Mouse (Mus musculus) retina, adult 2 months (tissue): Measurements from ENCODE around the gene Psg20.
"Not testable (repeated sequence)": the region's sequence is repeated elsewhere in the genome, so short reads cannot be mapped to it uniquely, and the experiment has no call there.

Source experiments
- DNase-seq: peaks from one replicate; pipeline ENCODE4 v3.0.0-alpha.2; 2012; ENCODE audit warnings: low read depth, low spot score

Gene Psg20

DNA sequence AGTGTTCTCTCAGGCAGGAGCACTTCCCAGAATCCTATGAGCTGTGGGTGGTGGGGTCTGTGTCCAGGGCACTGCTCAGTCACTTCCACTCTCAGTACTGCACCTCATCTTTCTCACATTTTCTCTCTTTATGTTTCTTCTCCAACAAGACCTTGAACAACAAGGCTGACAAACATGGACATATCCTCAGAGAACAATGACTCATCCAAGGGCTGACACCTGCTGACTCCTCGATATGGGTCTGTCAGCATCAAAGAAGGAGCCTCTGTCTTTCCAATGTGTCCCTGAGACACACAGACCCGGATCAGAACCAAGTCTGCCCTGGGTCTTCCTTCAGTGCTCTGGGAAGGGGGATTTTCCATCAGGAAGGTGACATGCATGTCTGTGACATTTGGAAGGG lies at the start of gene Psg20:
TSS of gene Psg20 (minus strand) at position 101 of the 400 bp plus-strand sequence.
- DNase-seq, result no peak

DNA sequence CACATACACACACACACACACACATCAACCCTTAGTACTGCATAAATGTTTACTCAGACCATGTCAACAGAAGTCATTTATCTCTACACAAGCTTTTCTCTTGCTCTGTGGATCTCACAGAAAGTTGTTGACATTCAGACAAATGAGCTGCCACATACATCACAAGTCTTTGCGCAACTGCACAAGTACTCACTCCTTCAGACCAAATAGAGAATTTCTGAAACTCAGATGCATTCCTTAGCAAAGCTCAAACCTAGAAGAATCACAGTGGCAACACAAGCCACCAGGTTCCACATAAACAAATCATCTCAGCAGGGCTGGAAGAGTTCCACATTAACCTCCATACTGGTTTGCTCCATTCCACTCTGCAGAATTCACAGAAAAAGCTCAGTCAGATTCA lies 48.5 kb upstream of the Psg20 start:
- no peak for DNase-seq

DNA sequence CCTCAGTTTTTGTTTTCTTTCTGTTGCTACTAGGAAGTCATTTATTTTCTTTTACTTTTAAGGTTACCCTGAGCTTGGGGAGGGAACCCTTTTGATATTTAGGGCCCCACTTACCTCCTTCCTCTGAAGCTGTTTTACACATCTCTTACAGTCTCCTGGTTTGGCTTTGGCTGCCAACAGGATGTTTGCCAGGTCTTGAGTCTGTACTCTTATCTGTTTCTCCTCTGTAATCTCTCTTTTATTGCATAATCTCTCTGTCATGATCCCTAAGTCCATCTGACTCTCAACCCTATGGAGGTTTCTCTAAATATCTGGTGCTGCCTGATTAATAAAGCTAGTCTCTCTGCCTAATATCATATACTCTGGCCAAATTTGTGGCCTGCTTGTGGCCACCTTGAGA lies 47.1 kb upstream of the Psg20 start:
- no peak for DNase-seq

DNA sequence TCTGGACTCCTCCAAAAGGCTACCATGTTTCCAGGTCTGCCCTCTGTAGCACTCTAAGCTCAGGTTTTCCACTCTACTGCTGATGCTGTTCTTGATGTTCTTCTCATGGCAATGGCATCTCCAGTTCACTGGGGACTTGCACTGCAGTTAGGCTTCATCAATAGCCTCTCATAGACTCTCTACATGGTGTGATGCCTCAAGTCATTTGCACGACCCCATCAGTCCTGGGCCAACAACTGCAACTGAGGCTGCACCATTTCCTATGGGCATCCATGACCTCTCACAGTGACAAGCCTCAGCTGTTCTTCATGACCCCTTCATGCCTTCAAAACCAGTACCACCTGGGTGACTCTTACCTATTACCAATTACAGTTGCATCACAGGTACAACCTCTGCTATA lies 42.4 kb upstream of the Psg20 start:
- DNase-seq, result no peak

DNA sequence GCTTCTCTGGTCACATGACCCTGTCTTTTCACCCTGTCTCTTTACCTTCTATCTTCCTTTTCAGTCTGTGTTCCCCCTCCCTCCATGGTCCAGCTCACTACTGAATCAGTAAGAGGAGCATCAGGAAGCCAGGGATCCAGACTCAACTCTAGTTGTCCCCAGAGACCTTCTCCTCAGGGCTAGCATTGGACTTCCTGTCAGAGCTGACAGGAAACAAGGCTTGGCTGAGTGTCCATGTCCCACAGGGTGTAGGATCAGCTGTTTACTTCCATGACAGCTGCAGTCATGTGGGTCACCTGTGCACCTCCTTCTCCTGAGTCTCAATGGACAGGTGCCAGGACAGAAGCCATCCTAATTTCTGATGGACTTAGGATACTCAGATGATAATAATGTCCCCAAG lies 39.9 kb upstream of the Psg20 start:
- DNase-seq, result not testable (repeated sequence)

DNA sequence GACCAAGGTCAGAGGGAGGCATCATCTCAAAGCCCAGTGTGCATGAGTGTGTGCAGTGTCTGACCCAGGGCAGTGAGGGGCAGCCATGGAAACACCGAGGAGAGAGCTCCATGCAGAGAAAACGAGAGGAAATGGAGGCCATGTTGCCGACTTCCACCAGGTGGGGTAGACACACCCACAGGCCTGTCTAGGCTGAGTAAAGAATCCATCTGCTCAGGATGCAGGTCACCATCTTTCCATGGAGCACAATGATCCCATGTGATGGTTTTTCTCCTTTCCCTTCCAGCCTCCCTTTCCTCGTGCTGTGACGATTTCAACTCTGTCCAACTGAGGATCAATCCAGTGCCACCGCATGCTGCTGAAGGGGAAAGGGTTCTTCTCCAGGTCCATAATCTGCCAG lies 38.0 kb upstream of the Psg20 start:
- no peak for DNase-seq

DNA sequence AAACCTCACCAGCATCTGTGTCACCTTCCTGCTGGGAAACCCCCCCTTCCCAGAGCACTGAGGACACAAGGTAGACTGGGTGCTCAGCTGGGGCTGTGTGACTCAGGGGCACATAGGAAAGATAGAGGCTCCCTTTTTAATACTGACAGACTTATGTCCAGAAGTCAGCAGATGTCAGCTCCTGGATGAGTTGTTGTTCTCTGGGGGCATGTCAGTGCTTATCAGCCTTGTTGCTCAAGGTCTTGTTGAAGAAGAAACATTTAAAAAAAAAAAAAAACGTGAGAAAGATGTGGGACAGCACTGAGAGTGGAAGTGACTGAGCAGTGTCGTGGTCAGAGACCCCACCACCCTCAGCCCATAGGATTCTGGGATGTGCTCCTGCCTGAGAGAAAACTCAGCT lies 31.8 kb upstream of the Psg20 start, which contains the start of gene Psg22:
TSS of gene Psg22 (plus strand) at position 301 of the 400 bp plus-strand sequence.
- DNase-seq, result no peak

DNA sequence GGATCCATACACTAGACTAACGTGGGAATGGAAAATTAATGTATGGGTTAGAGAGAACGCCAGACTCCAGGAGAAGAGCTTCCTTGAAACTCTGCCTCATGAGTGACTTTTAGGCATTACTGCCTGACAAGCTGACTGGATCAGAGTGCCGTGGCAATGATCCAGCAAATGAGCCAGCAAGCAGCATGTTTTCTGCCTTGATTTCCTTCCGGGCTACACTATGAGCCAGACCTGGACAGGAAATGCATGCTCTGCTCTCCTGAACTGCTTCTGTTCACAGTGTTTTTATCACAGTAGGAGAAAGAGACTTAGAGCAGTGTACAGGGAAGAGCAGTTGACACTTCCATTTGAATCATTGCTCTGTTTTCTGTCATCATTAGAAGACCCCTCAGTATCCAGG lies 29.6 kb upstream of the Psg20 start:
- no peak for DNase-seq

DNA sequence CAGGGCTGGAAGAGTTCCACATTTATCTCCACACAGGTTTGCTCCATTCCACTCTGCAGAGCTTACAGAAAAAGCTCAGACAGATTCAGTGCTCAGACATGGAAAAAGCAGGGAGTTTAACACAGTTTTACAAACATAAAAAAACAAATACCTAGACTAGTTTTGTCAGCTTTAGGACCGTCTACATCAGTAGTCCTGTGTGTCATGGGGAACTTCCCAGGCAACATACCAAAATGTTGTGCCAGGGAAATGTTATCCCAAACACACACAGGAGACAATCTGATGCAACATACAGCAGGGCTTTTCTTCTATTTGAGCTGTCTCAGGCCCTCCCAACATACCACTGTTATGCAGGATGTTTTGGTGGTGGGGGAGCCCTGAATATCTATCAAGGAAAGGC lies 24.9 kb upstream of the Psg20 start:
- no peak for DNase-seq

DNA sequence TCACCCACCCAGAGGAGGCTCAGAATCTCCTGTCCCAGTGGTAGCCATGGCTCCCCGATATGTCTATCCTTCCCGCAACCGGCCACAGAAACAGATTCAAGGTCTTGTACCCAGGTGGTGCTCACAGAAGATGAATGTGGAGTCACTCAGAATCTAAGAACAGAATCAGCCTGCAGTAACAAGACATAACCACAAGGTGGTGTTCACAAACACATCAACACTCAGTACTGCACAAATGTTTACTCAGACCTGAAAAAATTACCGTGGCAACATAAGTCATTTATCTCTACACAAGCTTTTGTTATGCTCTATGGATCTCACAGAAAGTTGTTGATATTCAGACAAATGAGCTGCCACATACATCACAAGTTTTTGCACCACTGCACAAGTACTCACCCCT lies 24.3 kb upstream of the Psg20 start:
- not testable (repeated sequence) for DNase-seq

DNA sequence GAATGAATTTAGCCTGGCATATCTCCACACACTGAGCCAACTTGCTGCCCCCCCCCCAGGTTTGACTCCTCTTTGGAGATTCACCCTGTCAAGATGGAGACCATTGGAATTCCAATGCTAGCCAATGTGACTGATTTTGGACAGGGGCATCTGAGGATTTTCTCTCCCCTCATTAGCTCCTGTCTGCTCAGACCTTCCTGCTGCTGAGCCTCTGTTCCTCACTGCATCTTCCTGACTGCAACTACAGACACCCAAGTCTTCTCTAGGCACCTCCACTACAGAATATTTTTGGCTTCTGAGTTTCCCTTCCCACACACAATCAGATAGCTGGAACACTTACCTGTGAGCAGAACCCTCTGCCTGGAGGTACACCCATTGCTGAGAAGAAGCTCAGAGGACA lies 399 bp downstream of the Psg20 start:
- no peak for DNase-seq

DNA sequence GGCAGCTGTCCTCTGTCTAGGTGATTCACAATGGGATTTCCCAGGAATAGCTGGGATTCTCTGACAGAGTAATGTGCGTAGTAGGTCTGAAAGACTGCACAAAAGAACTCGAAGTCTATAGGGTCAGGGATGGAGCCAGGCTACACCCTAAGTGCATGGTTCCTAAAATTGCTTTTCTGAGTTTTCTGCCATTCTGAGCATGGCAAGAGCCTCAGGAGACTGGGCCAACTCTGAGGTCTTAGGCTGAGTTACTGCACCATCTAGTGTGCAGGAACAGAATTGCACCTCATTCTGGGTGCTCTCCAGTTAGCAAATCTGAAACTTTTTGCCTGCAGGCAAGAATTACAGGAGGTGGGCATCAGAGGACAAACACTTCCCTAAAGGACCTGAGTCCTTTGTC lies 6.2 kb downstream of the Psg20 start:
- DNase-seq, result peak; percentile 25

DNA sequence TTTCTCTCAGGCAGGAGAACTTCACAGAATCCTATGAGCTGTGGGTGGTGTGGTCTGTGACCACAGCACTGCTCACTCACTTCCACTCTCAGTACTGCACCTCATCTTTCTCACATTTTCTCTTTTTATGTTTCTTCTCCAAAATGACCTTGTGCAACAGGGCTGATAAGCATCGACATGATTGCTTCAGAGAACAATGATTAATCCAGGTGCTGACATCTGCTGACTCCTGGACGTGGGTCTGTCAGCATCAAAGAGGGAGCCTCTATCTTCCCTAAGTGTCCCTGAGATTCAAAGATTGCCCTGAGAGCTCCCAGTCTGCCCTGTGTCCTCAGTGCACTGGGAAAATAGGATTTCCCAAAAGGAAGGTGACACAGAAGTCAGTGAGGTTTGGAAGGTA lies 29.4 kb downstream of the Psg20 start, which contains the start of gene Psg21:
TSS of gene Psg21 (minus strand) at position 101 of the 400 bp plus-strand sequence.
- not testable (repeated sequence) for DNase-seq

DNA sequence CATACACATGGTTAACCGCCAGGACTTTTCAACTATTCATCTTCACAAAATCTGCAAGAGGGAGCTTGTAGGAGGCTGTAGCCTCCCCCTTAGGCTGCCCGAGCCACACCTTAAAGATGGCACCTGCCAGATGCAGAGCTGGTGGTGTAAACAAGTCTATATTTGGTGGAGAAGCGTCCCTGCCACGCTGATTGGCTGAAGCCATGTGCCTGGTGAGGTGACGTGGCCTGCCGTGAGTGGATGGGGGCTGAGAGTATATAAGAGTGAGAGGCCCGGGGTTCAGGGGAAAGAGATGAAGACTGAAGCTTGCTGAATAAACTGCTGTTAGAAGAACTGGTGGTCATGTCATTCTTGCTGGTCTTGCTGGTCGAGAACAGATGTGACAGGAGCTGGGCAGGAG lies 59.1 kb downstream of the Psg20 start:
- not testable (repeated sequence) for DNase-seq
